Mouse (Mus musculus): ENCODE data around the gene Adgrg1.

Adgrg1 gene

GRCm38 (mm10) chr8:94996037-94996436 is 21.5 kb downstream of the Adgrg1 start:
- DNase-seq (ENCODE audit: low spot score), result peak; percentile 46

DNA sequence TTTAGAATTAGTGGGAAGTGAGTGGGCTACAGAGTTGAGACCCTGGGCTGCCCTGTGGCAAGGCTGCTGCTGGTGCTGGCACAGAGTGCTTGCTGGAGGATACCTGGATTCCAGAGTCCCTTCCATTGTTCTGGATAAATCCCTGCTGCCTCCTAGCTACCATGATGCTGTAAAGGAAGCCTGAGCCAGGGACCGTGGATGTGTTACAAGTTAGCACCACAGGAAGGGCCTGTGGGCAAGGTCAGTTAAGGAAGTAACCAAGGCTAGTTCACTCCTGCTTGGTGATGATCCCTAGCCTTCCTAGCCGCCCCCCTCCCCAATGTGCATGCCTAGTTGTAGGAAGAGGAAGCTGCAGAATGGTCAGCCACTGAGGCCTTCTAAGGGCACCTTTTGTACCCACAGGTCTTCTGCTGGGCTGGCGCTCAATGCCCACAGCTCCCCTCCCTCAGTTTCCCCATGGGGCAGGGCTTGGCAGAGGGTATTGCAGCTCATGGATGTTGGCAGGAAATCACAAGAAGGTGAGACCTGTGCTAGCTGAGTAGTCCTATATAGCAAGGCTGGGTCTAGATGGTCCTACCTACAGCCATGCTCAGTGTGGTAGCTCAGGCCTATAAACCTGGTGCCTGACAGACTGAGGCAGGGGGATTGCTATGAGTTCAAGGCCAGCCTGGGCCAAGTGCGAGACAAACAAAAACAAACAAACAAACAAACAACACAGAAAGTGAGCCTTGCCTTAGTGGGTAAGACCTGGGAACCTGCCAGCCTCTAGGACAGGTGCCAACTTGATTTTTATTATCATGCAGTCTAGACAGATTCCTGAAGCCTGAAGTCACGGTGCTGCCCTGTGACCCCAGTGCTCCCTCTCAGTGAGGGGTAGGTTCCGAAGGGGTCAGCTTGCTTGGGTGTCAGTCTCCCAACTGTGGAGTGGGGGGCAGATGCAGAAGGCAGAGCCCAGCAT is 22.6 kb downstream of the Adgrg1 start:
- DNase-seq (ENCODE audit: low spot score), result peak; percentile 31

- DNase-seq (ENCODE audit: low spot score), result no peak
Observed at GRCm38 (mm10) chr8:94997857-94998243, 23.3 kb downstream of the Adgrg1 start.

DNA sequence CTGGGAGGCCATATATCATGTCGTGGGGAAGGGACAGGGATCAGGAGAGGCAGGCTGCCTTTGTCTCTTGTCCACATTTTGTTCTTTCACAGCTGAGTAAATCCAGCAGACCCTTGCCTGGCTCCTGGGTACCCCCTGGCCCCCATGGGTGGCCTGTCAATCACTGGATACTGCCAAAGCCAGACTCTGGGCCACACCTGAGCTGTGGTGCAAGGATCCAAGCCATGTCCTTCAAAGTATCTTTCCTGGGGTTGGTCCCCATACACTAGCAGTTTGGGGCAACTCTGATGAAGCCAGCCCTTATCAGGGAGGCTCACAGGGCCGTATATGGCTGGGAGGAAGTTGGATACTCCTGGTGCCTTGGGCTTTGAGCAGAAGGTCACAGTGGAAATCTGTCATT is 23.9 kb downstream of the Adgrg1 start:
- DNase-seq (ENCODE audit: low spot score), result no peak

DNA sequence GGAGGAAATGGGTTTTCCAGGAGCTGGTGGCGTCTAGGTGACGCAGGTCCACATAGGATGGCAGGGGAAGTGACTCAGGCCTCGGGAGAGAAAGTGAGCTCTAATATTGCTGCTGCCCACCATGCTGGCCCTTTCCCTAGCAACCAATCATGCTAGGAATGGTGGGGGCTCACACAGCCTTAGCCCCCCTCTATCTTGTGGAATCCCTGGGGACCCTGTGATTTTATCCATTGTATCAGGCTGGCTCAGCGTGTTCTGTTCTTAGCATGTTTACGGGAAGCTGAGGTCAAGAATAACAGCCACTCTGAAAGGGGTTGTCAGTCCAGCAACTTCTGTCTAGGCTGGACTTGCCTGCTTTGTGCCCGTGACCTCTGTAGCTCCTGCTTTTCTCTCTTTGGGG is 24.5 kb downstream of the Adgrg1 start:
- no peak for DNase-seq (ENCODE audit: low spot score)

- no peak for DNase-seq (ENCODE audit: low spot score)
Observed at GRCm38 (mm10) chr8:94999956-95000355, 25.4 kb downstream of the Adgrg1 start.

GRCm38 (mm10) chr8:95000684-95001083 is 26.1 kb downstream of the Adgrg1 start:
- peak; percentile 80 for DNase-seq (ENCODE audit: low spot score)

DNA sequence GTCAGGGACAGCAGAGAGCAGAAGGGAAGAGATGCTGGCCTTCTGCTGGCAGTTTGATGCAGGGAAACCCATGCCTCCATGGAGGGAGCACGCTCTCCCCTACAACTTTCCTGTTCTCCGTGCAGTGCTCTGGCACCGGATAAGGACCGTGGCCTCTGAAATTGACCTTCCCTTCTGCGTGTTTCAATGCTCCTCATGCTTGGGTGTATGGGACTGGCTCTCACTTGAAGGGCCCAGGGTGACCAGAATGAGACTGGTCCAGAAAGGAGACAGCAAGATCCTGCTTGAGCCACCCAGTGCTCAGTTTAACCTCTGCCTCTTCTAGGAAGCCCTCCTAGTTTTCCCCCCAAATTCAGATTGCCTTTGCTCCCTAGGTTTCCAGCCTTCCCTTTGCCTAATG is 26.6 kb downstream of the Adgrg1 start:
- DNase-seq (ENCODE audit: low spot score), result no peak

DNA sequence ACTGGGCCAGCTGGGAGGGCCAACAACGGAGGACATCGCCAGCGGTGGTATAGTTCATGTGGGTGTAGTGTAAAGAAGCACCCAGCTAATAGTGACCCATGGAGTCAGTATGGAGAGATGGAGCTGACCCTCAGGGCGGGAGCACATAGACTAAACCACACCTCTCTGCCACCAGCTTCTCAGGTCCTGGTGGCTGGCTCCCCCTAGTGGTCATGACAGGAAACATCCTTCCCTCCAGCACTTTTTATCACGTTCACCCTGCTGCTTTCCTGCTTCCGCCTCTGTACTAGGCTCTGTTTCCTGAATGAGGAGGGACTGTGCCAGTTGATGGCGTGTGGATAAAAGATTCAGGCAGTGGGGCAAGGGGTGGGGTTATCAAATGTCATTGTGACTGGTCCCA is 27.1 kb downstream of the Adgrg1 start:
- DNase-seq (ENCODE audit: low spot score), result peak; percentile 94

DNA sequence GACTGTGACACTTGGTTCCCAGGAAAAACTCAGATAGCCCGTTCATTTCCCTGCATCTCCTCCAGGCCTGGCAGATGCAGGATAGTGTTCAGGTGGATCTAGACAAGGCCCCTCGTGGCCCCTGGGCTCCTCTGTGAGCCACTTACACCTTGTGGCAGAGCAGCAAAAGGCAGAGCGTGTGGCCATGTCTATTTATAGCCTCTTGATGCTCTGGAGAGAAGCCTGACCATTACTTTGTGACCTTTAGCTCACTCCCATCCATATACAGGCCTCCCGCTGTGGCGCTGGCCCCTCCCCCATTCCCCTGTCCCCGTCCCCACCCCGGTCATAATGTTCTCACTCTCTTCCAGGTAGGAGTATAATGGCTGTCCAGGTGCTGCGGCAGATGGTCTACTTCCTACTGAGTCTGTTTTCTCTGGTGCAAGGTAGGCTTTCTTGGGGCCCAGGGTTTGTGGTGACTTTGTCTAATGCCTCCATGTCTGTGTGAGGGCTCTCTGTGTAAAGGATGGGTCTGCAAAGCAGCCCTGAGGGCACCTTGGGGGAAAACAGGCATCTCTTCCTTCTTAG is 27.6 kb downstream of the Adgrg1 start:
- DNase-seq (ENCODE audit: low spot score), result no peak

GRCm38 (mm10) chr8:95012442-95012919 is 37.9 kb downstream of the Adgrg1 start:
- no peak for DNase-seq (ENCODE audit: low spot score)

DNA sequence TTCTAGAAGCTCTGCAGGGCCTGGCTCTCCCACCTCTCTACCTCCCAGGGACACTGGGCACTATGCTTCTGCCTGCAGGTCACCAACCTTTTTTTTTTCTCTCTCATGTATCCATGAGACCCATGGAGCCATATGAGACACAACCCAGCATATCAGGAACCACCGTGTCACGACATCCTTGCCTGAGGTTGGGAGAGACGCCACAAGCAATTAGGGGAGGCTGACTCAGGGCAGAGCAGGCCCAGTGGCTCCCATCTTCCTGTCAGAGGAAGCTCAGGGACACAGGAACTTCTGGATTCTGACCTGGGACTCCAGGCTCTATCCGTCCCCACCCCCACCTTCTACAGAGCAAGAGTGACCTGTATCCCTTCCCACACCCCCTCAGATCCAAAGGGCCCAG is 41.3 kb downstream of the Adgrg1 start:
- no peak for DNase-seq (ENCODE audit: low spot score)

DNA sequence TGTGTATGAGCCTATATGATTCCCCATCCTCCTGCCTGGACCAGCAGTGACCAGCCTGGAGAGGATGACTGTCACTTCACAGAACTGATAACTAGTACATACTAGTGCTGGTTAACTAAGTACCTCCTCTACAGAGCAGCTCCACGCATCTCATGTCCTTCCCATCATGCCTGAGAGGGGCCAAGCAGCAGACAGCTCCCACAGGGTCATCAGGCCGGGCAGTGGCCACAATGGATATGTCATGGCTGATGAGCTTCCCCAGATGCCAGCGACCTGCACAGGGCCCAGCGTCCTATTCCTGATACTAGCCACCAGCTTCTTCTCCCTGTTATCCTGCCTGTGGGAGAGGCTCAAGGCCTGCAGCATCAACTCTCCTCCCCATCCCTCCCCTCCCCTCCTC is 42.1 kb downstream of the Adgrg1 start:
- no peak for DNase-seq (ENCODE audit: low spot score)

- no peak for DNase-seq (ENCODE audit: low spot score)
Observed at GRCm38 (mm10) chr8:95017451-95017850, 42.9 kb downstream of the Adgrg1 start, which contains the start of gene Adgrg3. Adgrg3 (plus strand) TSS chr8:95017692.

DNA sequence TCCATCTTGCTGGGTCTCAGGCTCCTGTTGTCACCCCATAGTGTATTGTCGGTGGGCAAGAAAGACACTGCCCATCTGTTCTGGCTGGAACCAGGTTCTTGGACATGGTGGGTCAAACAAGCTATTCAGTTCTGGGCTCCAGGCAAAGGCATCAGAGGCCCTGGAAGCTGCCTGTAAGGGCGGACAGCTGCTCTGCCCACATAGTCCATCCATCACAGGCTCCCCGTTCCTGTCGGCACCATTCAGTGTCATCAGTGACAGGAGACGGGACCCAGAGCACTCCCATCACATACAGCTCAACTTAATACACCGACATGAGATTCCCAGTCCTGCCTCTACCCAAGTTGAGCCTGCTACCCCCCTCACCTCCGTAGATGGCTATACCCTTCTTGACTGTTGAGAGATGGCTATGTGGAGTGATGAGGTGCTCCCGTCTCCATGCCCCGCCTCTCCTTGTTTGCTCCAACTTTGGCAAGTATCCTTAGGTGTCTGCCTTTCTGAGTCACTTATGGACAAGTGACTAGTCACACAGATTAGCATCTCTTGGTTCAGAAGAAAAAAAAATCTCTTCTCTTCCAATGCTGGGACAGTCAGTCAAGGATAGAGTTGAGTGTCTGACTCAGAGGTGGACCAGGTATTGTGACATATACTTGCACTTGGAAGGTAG is 43.6 kb downstream of the Adgrg1 start:
- no peak for DNase-seq (ENCODE audit: low spot score)

- no peak for DNase-seq (ENCODE audit: low spot score)
Observed at GRCm38 (mm10) chr8:95020293-95020777, 45.8 kb downstream of the Adgrg1 start.

DNA sequence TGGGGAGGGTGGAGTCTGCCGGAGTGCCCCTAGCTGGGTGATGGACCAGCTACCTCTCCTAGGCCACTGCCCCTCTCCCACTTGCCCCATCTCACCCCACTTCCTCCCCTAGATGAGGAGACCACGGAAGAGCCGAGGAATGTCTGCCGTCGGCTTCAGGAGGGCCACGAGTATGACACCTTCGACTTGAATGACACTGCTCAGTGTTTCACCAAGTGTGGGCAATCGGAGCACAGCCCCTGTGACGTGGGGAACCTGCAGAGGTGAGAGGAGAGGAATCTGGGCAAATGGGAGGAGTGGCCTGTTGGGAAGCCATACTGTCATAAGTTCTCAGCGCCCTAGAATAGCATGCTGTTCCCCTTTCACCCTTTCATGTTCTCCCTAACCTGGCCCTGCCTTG is 46.3 kb downstream of the Adgrg1 start:
- no peak for DNase-seq (ENCODE audit: low spot score)

DNA sequence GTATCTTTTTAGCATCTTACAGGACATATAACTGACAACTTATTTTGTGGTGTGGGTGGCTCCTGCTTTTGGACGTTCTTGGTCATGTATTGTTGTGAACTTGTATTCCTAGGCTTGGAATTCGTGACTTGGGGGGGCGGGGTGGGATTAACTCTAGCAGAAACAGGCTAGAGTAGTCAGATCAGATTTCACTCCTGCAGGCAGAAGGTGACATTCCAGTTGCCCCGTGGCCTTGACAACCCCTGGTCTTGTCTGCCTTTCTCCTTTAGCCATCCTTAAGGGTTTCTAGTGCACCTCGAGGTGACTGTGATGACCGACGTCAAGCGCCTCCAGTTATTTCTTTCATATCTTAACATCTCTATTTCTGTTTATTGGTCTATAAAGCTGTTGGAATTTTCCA is 48.6 kb downstream of the Adgrg1 start:
- DNase-seq (ENCODE audit: low spot score), result no peak

GRCm38 (mm10) chr8:95024387-95024786 is 49.8 kb downstream of the Adgrg1 start:
- no peak for DNase-seq (ENCODE audit: low spot score)

DNA sequence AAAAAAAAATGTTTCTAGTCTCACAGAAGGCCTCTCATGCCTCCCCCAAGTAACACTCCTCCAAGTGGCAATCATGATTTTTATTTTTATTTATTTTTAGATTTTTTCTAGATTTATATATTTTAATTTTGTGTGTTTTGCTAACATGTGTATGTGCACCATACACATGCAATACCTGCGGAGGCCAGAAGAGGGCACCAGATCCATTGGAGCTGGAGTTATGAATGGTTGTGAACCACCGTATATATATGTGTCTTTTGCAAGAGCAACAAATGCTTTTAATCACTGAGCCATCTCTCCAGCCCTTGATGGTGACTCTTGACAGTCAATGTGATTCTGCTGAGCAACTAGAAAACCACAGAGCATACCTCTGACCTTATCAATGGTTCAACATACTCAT is 50.9 kb downstream of the Adgrg1 start:
- peak; percentile 13 for DNase-seq (ENCODE audit: low spot score)

- peak; percentile 66 for DNase-seq (ENCODE audit: low spot score)
Observed at GRCm38 (mm10) chr8:95028391-95028790, 53.8 kb downstream of the Adgrg1 start.

DNA sequence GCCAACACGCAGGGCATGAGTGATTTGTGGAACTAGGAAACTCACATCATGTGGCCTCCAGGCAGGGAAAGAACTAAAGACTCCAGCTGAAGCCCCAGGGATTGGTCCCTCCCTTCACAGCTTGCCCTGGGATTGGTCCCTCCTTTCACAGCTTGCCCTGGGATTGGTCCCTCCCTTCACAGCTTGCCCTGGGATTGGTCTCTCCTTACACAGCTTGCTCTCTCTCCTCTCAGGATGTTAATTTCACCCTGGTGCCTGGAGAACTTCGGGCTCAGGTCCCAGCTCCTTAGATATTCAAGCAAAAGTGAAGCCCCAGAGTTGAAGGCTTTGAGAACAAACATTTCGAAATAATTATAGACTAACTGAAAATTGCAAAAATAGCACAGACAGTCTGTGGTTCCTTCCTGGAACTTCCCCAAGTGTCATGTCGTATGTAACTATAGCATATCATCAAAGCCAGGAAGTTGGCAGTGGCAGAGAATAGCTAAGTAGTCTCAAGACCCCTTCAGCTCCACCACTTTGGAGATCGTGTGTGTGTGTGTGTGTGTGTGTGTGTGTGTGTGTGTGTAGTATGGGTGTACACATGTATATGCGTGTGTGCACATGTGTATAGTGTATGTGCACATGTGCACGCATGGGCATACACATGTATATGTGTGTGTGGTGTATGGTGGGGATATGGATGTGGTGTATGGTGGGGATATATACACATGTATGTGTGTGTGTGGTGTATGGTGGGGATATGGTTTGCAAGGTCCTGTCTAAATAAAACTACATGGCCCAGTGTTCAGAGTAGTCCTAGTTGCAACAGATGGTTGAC is 62.8 kb downstream of the Adgrg1 start:
- DNase-seq (ENCODE audit: low spot score), result peak; percentile 35

Data from retina, embryonic 14.5 days (tissue).